Mouse (Mus musculus) spleen, adult 2 months (tissue): ENCODE data around the gene Sult6b1. TPM values are rescaled to one million over a fixed set of nuclear protein-coding genes. Genes with fewer than 3 reads are reported as not detected.

Experiments
- DNase-seq, 2 experiments: peaks; one replicate each; pipeline versions ENCODE4 v3.0.0 to v3.0.0-alpha.2; 2012 to 2021; ENCODE audit warnings: low spot score in 2 of 2, low read depth in 1 of 2
- H3K27ac ChIP-seq: fragments of 200-500 bp; 2 replicates; pipeline ENCODE4 v1.5.1; 2012; ENCODE audit warnings: low read length, inconsistent platforms; ENCODE audit not compliant: insufficient read depth
- H3K27me3 ChIP-seq: fragments of 200-500 bp; 2 replicates; pipeline ENCODE4 v1.6.1; 2012; ENCODE audit warnings: mild to moderate bottlenecking, moderate library complexity, low read length, inconsistent platforms; ENCODE audit not compliant: control insufficient read depth, insufficient read depth
- H3K36me3 ChIP-seq: fragments of 200-500 bp; 2 replicates; pipeline ENCODE4 v1.6.1; 2012; ENCODE audit warnings: mild to moderate bottlenecking, low read length, inconsistent platforms; ENCODE audit not compliant: control insufficient read depth, insufficient read depth
- H3K4me1 ChIP-seq: fragments of 200-500 bp; 2 replicates; pipeline ENCODE4 v1.6.1; 2011; ENCODE audit warnings: inconsistent platforms; ENCODE audit not compliant: control insufficient read depth, insufficient read depth, insufficient read length
- H3K4me3 ChIP-seq: fragments of 200-500 bp; 2 replicates; pipeline ENCODE4 v1.5.1; 2011; ENCODE audit warnings: mild to moderate bottlenecking, inconsistent platforms; ENCODE audit not compliant: insufficient read depth, insufficient read length; ENCODE audit errors: extremely low read depth
- CTCF ChIP-seq: fragments of 200-500 bp; IDR thresholded peaks from 2 replicates; pipeline ENCODE4 v1.5.1; 2011; ENCODE audit warnings: mild to moderate bottlenecking, inconsistent platforms; ENCODE audit not compliant: insufficient read depth, insufficient read length, insufficient replicate concordance; ENCODE audit errors: extremely low read depth
- POLR2A ChIP-seq: fragments of 200-500 bp; IDR thresholded peaks from 2 replicates; pipeline ENCODE4 v1.6.1; 2011; ENCODE audit warnings: low read depth, low read length, inconsistent platforms
- WGBS: fragments of 180-500 bp; shearing (Covaris S2); methylation state at CpG from one replicate; pipeline ENCODE4 v1.1.7; 2018; 5-methylcytosine and 5-hydroxymethylcytosine counted together
- polyA plus RNA-seq: library from polyadenylated mRNA; depleted of rRNA; stranded (reverse); fragments of >200 nt; gene quantifications from 2 replicates; pipeline ENCODE4 v1.2.3, GENCODE M21; 2012

The Sult6b1 gene
- polyA plus RNA-seq, 1 experiment: not detected

GRCm38 (mm10) chr17:78913921-78914320 lies 7.1 kb upstream of the Sult6b1 start:
- no peak for DNase-seq
- Histone ChIP-seq H3K36me3 (no peaks in the 10 kb centered on the region), H3K27ac (no peak overlapping the region), H3K27me3 (no peaks in the 10 kb centered on the region), H3K4me1 (no peaks in the 10 kb centered on the region; the same call in 1 of the 2 replicates), H3K4me3 (no peak overlapping the region)
- no peak for TF ChIP-seq POLR2A
- no peak for TF ChIP-seq CTCF
- 77% methylated on average over 3 of the region's 3 CpGs for WGBS

DNA sequence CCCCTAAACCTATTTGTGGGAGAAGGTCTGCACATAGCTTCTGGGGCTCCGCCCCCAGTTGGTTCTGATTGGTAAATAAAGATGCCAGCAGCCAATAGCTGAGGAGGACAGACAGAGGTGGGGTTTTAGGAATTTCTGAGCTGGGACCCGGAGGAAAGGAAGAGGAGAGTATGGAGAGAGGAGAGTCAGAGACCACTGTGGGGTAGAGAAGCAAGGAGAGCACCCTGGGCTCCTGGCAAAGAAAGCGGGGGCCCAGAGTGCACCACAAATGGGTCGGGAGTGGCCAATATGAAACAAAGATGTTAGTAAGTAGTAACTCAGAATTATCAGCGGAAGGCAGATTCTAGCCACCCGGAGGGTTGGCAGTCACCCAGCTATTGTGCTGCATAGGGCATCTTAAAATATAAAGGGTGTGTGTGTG lies 6.1 kb upstream of the Sult6b1 start:
- H3K4me3 ChIP-seq: peak overlapping the region; percentile 30; the same call in 1 of the 2 replicates
- H3K4me1 ChIP-seq: no peaks in the 10 kb centered on the region; the same call in 1 of the 2 replicates
- H3K27me3 ChIP-seq: no peaks in the 10 kb centered on the region
- no peak for TF ChIP-seq POLR2A
- no peak for TF ChIP-seq CTCF
- no peak for DNase-seq
- H3K36me3 ChIP-seq: no peaks in the 10 kb centered on the region
- 31% methylated on average over 6 of the region's 6 CpGs for WGBS
- H3K27ac ChIP-seq: no peak overlapping the region

- no peak overlapping the region for H3K4me3 ChIP-seq
- no peak overlapping the region for H3K27ac ChIP-seq
- H3K4me1 ChIP-seq: no peaks in the 10 kb centered on the region
- no peaks in the 10 kb centered on the region for H3K27me3 ChIP-seq
- WGBS: 77% methylated on average over 2 of the region's 2 CpGs
- no peak for DNase-seq
- TF ChIP-seq CTCF (no peak), POLR2A (no peak)
- no peaks in the 10 kb centered on the region for H3K36me3 ChIP-seq
Observed at GRCm38 (mm10) chr17:78909374-78909773, 2.6 kb upstream of the Sult6b1 start.

DNA sequence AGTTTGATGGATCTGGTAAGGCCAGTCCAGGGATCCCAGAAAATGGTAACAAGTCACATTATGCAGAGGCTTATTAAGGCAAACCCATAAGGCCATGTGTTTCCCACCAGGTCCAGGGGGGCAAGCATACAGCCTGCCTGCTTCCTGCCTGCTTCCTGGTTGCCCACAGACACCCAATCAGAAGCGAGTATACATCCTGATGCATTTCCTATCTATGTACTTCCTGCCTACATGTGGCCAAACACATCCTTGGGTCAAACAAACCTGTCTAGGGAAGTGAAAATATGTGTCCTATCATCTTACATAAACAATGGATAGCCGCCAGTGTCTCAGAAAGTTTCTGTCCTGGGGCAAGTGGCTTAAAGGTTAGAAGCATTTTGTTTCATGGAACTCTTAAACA lies 3.6 kb downstream of the Sult6b1 start:
- TF ChIP-seq POLR2A: no peak
- TF ChIP-seq CTCF: no peak
- Histone ChIP-seq H3K27me3 (no peaks in the 10 kb centered on the region), H3K36me3 (no peaks in the 10 kb centered on the region), H3K27ac (no peak overlapping the region), H3K4me3 (no peak overlapping the region), H3K4me1 (no peaks in the 10 kb centered on the region; the same call in 1 of the 2 replicates)
- no peak for DNase-seq
- 81% methylated on average over 2 of the region's 2 CpGs for WGBS

DNA sequence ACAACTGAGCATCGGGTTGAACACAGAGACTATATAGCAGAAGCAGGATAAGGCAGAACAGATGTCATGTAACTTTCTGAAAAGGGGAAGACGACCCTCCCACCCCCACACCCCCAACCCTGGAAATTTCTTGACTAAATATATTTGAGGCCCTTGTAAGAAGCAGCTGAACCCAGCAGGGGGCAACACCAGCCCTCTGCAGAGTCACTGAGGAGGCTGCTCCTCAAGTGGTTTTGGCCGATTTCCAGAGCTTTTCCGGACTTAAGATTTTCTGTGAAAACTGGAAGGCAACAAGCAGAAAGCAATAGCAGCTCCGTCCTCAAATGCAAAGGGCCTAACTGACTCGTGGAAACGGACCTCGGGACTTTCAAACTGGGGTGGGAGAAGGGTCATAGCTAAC lies 11.4 kb downstream of the Sult6b1 start:
- Histone ChIP-seq H3K4me3 (no peak overlapping the region), H3K27me3 (no peaks in the 10 kb centered on the region), H3K27ac (no peak overlapping the region), H3K4me1 (no peaks in the 10 kb centered on the region), H3K36me3 (no peaks in the 10 kb centered on the region)
- DNase-seq: no peak
- 2% methylated on average over 8 of the region's 8 CpGs for WGBS
- no peak for TF ChIP-seq POLR2A
- TF ChIP-seq CTCF: peak; percentile 36; the same call in 1 of the 2 replicates

DNA sequence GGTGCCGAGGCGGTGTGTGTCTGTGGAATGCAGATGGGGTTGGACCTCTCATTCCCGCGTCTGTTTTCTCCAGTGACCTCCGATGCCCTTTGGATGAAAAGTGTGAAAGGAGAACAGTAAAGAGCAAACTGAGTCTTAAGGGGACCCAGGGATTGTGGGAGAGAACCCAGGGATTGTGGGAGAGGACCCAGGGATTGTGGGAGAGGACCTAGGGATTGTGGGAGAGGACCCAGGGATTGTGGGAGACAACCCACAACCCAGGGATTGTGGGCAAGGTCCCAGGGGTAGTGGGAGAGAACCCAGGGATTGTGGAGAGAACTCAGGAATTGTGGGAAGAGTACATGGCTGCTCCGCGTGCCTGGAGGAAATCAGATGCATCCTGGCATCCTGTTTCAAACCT lies 11.8 kb downstream of the Sult6b1 start:
- TF ChIP-seq CTCF (no peak), POLR2A (no peak)
- no peak overlapping the region for H3K4me3 ChIP-seq
- no peaks in the 10 kb centered on the region for H3K36me3 ChIP-seq
- no peaks in the 10 kb centered on the region for H3K4me1 ChIP-seq
- WGBS: 72% methylated on average over 7 of the region's 7 CpGs
- no peak for DNase-seq
- no peaks in the 10 kb centered on the region for H3K27me3 ChIP-seq
- no peak overlapping the region for H3K27ac ChIP-seq

GRCm38 (mm10) chr17:78891020-78891419 lies 15.8 kb downstream of the Sult6b1 start:
- Histone ChIP-seq H3K4me1 (no peaks in the 10 kb centered on the region), H3K36me3 (no peaks in the 10 kb centered on the region), H3K4me3 (no peak overlapping the region), H3K27ac (no peak overlapping the region), H3K27me3 (no peaks in the 10 kb centered on the region)
- WGBS: 75% methylated on average over 9 of the region's 9 CpGs
- no peak for DNase-seq
- TF ChIP-seq POLR2A (no peak), CTCF (no peak)
